Mouse (Mus musculus) olfactory bulb, adult 2 months (tissue): ENCODE data around the gene Gabrb1. TPM values are rescaled to one million over a fixed set of nuclear protein-coding genes. Genes with fewer than 3 reads are reported as not detected.
"Not testable (repeated sequence)": the region's sequence is repeated elsewhere in the genome, so short reads cannot be mapped to it uniquely, and the experiment has no call there.

Source experiments
- H3K27ac ChIP-seq: fragments of 200-500 bp; 2 replicates; pipeline ENCODE4 v1.5.1; 2012; ENCODE audit warnings: low read depth, low read length; ENCODE audit not compliant: insufficient read depth
- H3K4me1 ChIP-seq: fragments of 200-500 bp; 2 replicates; pipeline ENCODE4 v1.6.1; 2012; ENCODE audit warnings: low read length; ENCODE audit not compliant: control insufficient read depth, insufficient read depth
- H3K4me3 ChIP-seq: fragments of 200-500 bp; 2 replicates; pipeline ENCODE4 v1.5.1; 2012; ENCODE audit warnings: mild to moderate bottlenecking, low read depth, low read length, moderate library complexity; ENCODE audit not compliant: insufficient read depth
- CTCF ChIP-seq: fragments of 200-500 bp; IDR thresholded peaks from 2 replicates; pipeline ENCODE4 v1.5.1; 2012; ENCODE audit warnings: low read depth, mild to moderate bottlenecking, low read length, moderate library complexity; ENCODE audit not compliant: insufficient read depth
- POLR2A ChIP-seq: fragments of 200-500 bp; IDR thresholded peaks from 2 replicates; pipeline ENCODE4 v1.6.1; 2012; ENCODE audit warnings: mild to moderate bottlenecking, low read depth, low read length, moderate library complexity; ENCODE audit not compliant: insufficient read depth
- WGBS: fragments of 180-500 bp; shearing (Covaris S2); methylation state at CpG from one replicate; pipeline ENCODE4 v1.1.7; 2018; 5-methylcytosine and 5-hydroxymethylcytosine counted together
- polyA plus RNA-seq: library from polyadenylated mRNA; stranded (reverse); fragments of >200 nt; gene quantifications from 2 replicates; pipeline ENCODE4 v1.2.4, GENCODE M21; 2012; ENCODE audit warnings: low replicate concordance; ENCODE audit not compliant: missing spikeins, insufficient read depth, insufficient read length

Gabrb1 gene
- polyA plus RNA-seq, 1 experiment = 22.0 TPM

GRCm38 (mm10) chr5:71986561-71986960 lies 328.6 kb downstream of the Gabrb1 start:
- no peaks in the 10 kb centered on the region for H3K4me1 ChIP-seq
- TF ChIP-seq CTCF = no peak
- TF ChIP-seq POLR2A = no peak
- WGBS = 39% methylated on average over 1 of the region's 1 CpGs
- no peak overlapping the region for H3K4me3 ChIP-seq
- no peak overlapping the region for H3K27ac ChIP-seq

GRCm38 (mm10) chr5:71986983-71987398 lies 329.1 kb downstream of the Gabrb1 start:
- 39% methylated on average over 5 of the region's 5 CpGs for WGBS
- Histone ChIP-seq H3K4me3 (no peak overlapping the region), H3K27ac (no peak overlapping the region), H3K4me1 (no peaks in the 10 kb centered on the region)
- TF ChIP-seq CTCF (no peak), POLR2A (no peak)

GRCm38 (mm10) chr5:71999466-71999865 lies 341.6 kb downstream of the Gabrb1 start:
- no peak overlapping the region for H3K27ac ChIP-seq
- TF ChIP-seq POLR2A = no peak
- TF ChIP-seq CTCF = no peak

GRCm38 (mm10) chr5:72003811-72004435 lies 346.0 kb downstream of the Gabrb1 start:
- H3K4me3 ChIP-seq = no peak overlapping the region
- no peak for TF ChIP-seq POLR2A
- no peak for TF ChIP-seq CTCF
- no peak overlapping the region for H3K27ac ChIP-seq
- H3K4me1 ChIP-seq = no peaks in the 10 kb centered on the region
- WGBS = 85% methylated on average over 3 of the region's 3 CpGs

More at GRCm38 (mm10) chr5:71999466-71999865, 341.6 kb downstream of the Gabrb1 start:
- no peaks in the 10 kb centered on the region for H3K4me1 ChIP-seq
- H3K4me3 ChIP-seq = no peak overlapping the region
- WGBS = 76% methylated on average over 4 of the region's 4 CpGs

GRCm38 (mm10) chr5:72036954-72037353 lies 379.0 kb downstream of the Gabrb1 start:
- Histone ChIP-seq H3K4me1 (no peaks in the 10 kb centered on the region), H3K27ac (no peak overlapping the region), H3K4me3 (no peak overlapping the region)
- TF ChIP-seq POLR2A = no peak
- TF ChIP-seq CTCF = no peak

- Histone ChIP-seq H3K4me1 (no peaks in the 10 kb centered on the region), H3K4me3 (no peak overlapping the region), H3K27ac (no peak overlapping the region)
- TF ChIP-seq POLR2A (no peak), CTCF (no peak)
- 89% methylated on average over 12 of the region's 12 CpGs for WGBS
These were observed 385.6 kb downstream of the Gabrb1 start for GRCm38 (mm10) chr5:72043226-72044151.

- no peak overlapping the region for H3K27ac ChIP-seq
- TF ChIP-seq CTCF = no peak
- no peak for TF ChIP-seq POLR2A
- no peak overlapping the region for H3K4me3 ChIP-seq
- 34% methylated on average over 2 of the region's 2 CpGs for whole genome bisulfite sequencing
- H3K4me1 ChIP-seq = no peaks in the 10 kb centered on the region
These were observed 388.3 kb downstream of the Gabrb1 start for GRCm38 (mm10) chr5:72046261-72046660.

- no peaks in the 10 kb centered on the region for H3K4me1 ChIP-seq
- no peak for TF ChIP-seq CTCF
- TF ChIP-seq POLR2A = no peak
- no peak overlapping the region for H3K27ac ChIP-seq
- no peak overlapping the region for H3K4me3 ChIP-seq
- WGBS = 71% methylated on average over 1 of the region's 1 CpGs
These were observed 406.2 kb downstream of the Gabrb1 start for GRCm38 (mm10) chr5:72064079-72064478.

- 28% methylated on average over 6 of the region's 6 CpGs for whole genome bisulfite sequencing
- no peak overlapping the region for H3K27ac ChIP-seq
- no peak overlapping the region for H3K4me3 ChIP-seq
- TF ChIP-seq POLR2A = no peak
- TF ChIP-seq CTCF = no peak
- no peaks in the 10 kb centered on the region for H3K4me1 ChIP-seq
These were observed 410.9 kb downstream of the Gabrb1 start for GRCm38 (mm10) chr5:72068826-72069225.

GRCm38 (mm10) chr5:72069398-72069797 lies 411.5 kb downstream of the Gabrb1 start:
- not testable (repeated sequence) for H3K4me1 ChIP-seq, H3K27ac ChIP-seq, H3K4me3 ChIP-seq
- WGBS = 89% methylated on average over 7 of the region's 7 CpGs
